Mouse (Mus musculus): ENCODE results near the gene Tmem208. TPM values are rescaled to one million over a fixed set of nuclear protein-coding genes. Genes with fewer than 3 reads are reported as not detected.

Gene Tmem208
- polyA plus RNA-seq, 1 experiment from 2014 or later: 88.6 TPM

DNA sequence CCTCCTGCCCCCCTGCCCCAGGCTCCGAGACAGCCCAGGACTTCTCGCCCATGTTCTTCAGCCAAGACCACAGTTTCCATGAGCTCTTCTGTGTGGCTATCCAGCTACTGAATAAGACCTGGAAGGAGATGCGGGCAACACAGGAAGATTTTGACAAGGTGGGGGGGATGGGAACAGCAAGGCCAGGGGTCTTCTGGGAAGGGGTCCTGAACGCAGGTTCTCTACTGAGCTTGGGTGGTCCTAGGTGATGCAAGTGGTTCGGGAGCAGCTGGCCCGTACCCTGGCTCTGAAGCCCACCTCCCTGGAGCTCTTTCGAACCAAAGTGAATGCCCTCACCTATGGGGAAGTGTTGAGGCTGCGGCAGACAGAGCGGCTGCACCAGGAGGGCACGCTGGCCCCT, 17.7 kb upstream of the Tmem208 start:
- H3K4me1 ChIP-seq (ENCODE audit: control insufficient read depth in 2 of 2, insufficient read depth in 2 of 2, low read length in 2 of 2): peaks cover 26 to 34% of the 10 kb centered on the region in 2 experiments
- no peak overlapping the region for H3K4me2 ChIP-seq (ENCODE audit: low read length)
- H3K4me3 ChIP-seq (ENCODE audit: control insufficient read depth in 1 of 2, insufficient read depth in 1 of 2, low read depth in 1 of 2, low read length in 2 of 2): no peak overlapping the region
- no peak overlapping the region for H3K9ac ChIP-seq (ENCODE audit: low read length)
- ATAC-seq (ENCODE audit: insufficient number of reproducible peaks, insufficient read depth, low FRiP score, low read depth): no peak
- no peaks in the 10 kb centered on the region for H3K27me3 ChIP-seq (ENCODE audit: control insufficient read depth, insufficient read depth, low read length)
- H3K27ac ChIP-seq (replicated peaks in 1 of 2; ENCODE audit: control insufficient read depth in 1 of 2, insufficient read depth in 1 of 2, low read depth in 2 of 2, low read length in 2 of 2): no peak overlapping the region
- 93% methylated on average over 10 of the region's 10 CpGs for WGBS
- peaks cover 69% of the 10 kb centered on the region for H3K36me3 ChIP-seq (ENCODE audit: control insufficient read depth, insufficient read depth, low read length)
- H3K9me3 ChIP-seq (ENCODE audit: control insufficient read depth, low read length): no peaks in the 10 kb centered on the region

DNA sequence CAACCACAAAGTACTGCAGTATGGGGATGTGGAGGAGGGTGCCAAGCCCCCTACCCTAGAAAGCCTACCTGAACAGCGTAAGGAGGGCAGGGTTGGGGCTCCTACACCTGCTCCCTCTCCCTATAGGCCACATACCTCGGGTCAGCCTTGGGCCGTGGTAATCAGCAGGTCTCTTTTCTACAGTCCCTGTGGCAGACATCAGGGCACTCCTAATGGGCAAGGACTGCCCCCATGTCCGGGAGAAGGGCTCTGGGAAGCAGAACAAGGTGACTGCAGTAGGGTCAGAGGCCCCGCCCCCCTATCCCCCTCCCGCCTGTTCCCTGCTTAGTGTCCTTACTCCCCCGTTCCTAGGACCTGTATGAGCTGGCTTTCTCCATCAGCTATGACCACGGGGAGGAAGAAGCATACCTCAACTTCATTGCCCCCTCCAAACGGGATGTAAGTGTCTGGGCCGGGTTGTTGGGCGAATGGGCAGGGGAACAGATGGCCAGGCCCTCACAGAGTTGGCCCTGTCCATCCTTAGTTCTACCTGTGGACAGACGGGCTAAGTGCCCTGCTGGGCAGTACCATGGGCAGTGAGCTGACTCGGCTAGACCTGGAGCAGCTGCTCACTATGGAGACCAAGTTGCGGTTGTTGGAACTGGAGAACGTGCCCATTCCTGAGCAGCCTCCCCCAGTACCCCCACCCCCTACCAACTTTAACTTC, 16.9 kb upstream of the Tmem208 start:
- no peaks in the 10 kb centered on the region for H3K27me3 ChIP-seq (ENCODE audit: control insufficient read depth, insufficient read depth, low read length)
- no peak overlapping the region for H3K27ac ChIP-seq (replicated peaks in 1 of 2; ENCODE audit: control insufficient read depth in 1 of 2, insufficient read depth in 1 of 2, low read depth in 2 of 2, low read length in 2 of 2)
- 80% methylated on average over 15 of the region's 15 CpGs for WGBS
- H3K4me1 ChIP-seq (ENCODE audit: control insufficient read depth in 2 of 2, insufficient read depth in 2 of 2, low read length in 2 of 2): peaks cover 26 to 34% of the 10 kb centered on the region in 2 experiments
- H3K9ac ChIP-seq (ENCODE audit: low read length): no peak overlapping the region
- peaks cover 74% of the 10 kb centered on the region for H3K36me3 ChIP-seq (ENCODE audit: control insufficient read depth, insufficient read depth, low read length)
- H3K4me3 ChIP-seq (ENCODE audit: control insufficient read depth in 1 of 2, insufficient read depth in 1 of 2, low read depth in 1 of 2, low read length in 2 of 2): no peak overlapping the region
- H3K9me3 ChIP-seq (ENCODE audit: control insufficient read depth, low read length): no peaks in the 10 kb centered on the region
- no peak for ATAC-seq (ENCODE audit: insufficient number of reproducible peaks, insufficient read depth, low FRiP score, low read depth)
- no peak overlapping the region for H3K4me2 ChIP-seq (ENCODE audit: low read length)

DNA sequence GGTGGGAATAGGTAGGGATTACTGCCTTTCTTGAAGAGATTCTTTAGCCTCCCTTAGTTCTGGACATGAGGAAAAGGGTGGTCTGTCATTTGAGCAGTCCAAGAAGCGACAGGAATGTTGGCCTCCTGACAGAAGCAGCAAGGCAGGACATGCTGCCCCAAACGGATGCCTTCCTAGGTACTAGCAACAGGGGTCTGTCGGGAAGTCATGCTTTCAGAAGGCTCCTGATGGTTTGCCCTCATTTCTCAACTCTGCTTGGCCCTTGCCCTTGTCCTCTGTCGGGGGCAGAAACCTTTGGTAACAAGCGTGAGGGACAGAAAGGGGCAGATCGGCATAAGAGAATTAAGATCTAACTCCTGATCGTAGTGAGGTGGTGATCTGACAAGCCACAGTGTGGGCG, 16.0 kb upstream of the Tmem208 start:
- H3K36me3 ChIP-seq (ENCODE audit: control insufficient read depth, insufficient read depth, low read length): peaks cover 75% of the 10 kb centered on the region

DNA sequence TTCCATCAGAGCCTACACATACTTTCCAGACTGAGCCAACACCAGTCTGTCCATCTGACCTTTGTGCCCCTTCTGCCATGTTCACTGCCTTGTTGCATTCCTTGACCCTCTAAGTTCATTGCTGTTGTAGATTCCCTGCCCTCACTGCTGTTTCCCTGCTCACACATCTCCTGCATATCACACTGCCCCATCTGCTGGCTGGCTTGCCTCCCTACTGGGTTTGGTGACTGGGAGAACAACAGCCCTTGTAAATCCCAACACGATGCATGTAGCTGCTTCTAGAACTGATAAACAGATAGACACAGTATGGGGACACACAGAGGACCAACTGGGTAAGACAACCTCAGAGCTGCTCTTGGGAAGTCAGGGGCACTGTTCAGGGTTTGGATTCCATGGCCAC, 14.4 kb upstream of the Tmem208 start:
- H3K27me3 ChIP-seq (ENCODE audit: control insufficient read depth, insufficient read depth, low read length): no peaks in the 10 kb centered on the region
- 71% methylated on average over 1 of the region's 1 CpGs for whole genome bisulfite sequencing
- no peak for ATAC-seq (ENCODE audit: insufficient number of reproducible peaks, insufficient read depth, low FRiP score, low read depth)
- no peak overlapping the region for H3K4me3 ChIP-seq (ENCODE audit: control insufficient read depth in 1 of 2, insufficient read depth in 1 of 2, low read depth in 1 of 2, low read length in 2 of 2)
- peaks cover 89% of the 10 kb centered on the region for H3K36me3 ChIP-seq (ENCODE audit: control insufficient read depth, insufficient read depth, low read length)
- H3K27ac ChIP-seq (replicated peaks in 1 of 2; ENCODE audit: control insufficient read depth in 1 of 2, insufficient read depth in 1 of 2, low read depth in 2 of 2, low read length in 2 of 2): no peak overlapping the region
- H3K9ac ChIP-seq (ENCODE audit: low read length): no peak overlapping the region
- peaks cover 18 to 26% of the 10 kb centered on the region in 2 experiments; a peak in 3 of 4 replicates for H3K4me1 ChIP-seq (ENCODE audit: control insufficient read depth in 2 of 2, insufficient read depth in 2 of 2, low read length in 2 of 2)
- no peaks in the 10 kb centered on the region for H3K9me3 ChIP-seq (ENCODE audit: control insufficient read depth, low read length)
- no peak overlapping the region for H3K4me2 ChIP-seq (ENCODE audit: low read length)

More for the DNA sequence above, 16.0 kb upstream of the Tmem208 start:
- Histone ChIP-seq H3K4me1 (ENCODE audit: control insufficient read depth in 2 of 2, insufficient read depth in 2 of 2, low read length in 2 of 2) (peaks cover 22 to 33% of the 10 kb centered on the region in 2 experiments), H3K9me3 (ENCODE audit: control insufficient read depth, low read length) (no peaks in the 10 kb centered on the region), H3K9ac (ENCODE audit: low read length) (no peak overlapping the region), H3K4me3 (ENCODE audit: control insufficient read depth in 1 of 2, insufficient read depth in 1 of 2, low read depth in 1 of 2, low read length in 2 of 2) (no peak overlapping the region), H3K27ac (replicated peaks in 1 of 2; ENCODE audit: control insufficient read depth in 1 of 2, insufficient read depth in 1 of 2, low read depth in 2 of 2, low read length in 2 of 2) (no peak overlapping the region), H3K4me2 (ENCODE audit: low read length) (no peak overlapping the region), H3K27me3 (ENCODE audit: control insufficient read depth, insufficient read depth, low read length) (no peaks in the 10 kb centered on the region)
- 82% methylated on average over 8 of the region's 8 CpGs for whole genome bisulfite sequencing
- ATAC-seq (ENCODE audit: insufficient number of reproducible peaks, insufficient read depth, low FRiP score, low read depth): no peak

DNA sequence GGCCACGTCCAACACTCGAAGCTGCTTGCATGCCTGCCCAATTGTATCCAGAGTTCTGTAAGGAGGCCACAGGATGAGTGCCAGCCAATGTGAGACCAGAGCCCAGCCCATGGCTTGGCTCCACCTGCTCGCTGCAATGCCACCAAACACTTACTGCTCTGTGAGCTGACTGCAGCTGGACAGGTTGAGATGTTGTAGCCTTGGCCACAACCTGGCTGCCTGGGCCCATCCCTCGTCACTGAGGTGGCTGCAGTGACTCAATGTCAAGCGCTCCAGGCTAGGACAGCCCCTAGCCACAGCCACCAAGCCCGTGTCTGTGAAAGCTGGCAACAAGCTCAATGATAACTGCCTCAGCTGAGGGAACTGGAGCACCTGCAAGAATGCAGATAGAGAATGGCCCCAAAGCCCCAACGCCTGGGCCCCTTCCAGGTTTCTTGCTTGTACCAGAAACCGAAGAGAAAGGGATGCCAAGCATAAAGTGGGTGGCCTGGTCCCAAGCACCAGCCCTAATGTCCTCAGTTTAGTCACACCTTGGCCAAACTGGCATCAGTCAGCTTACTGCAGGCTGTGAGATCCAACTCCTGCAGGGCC, 13.2 kb upstream of the Tmem208 start:
- H3K4me1 ChIP-seq (ENCODE audit: control insufficient read depth in 2 of 2, insufficient read depth in 2 of 2, low read length in 2 of 2): peaks cover 18 to 26% of the 10 kb centered on the region in 2 experiments; a peak in 3 of 4 replicates
- no peak for ATAC-seq (ENCODE audit: insufficient number of reproducible peaks, insufficient read depth, low FRiP score, low read depth)
- peak overlapping the region in 1 of 2 experiments; percentile 47; a peak in 1 of 4 replicates for H3K27ac ChIP-seq (replicated peaks in 1 of 2; ENCODE audit: control insufficient read depth in 1 of 2, insufficient read depth in 1 of 2, low read depth in 2 of 2, low read length in 2 of 2)

DNA sequence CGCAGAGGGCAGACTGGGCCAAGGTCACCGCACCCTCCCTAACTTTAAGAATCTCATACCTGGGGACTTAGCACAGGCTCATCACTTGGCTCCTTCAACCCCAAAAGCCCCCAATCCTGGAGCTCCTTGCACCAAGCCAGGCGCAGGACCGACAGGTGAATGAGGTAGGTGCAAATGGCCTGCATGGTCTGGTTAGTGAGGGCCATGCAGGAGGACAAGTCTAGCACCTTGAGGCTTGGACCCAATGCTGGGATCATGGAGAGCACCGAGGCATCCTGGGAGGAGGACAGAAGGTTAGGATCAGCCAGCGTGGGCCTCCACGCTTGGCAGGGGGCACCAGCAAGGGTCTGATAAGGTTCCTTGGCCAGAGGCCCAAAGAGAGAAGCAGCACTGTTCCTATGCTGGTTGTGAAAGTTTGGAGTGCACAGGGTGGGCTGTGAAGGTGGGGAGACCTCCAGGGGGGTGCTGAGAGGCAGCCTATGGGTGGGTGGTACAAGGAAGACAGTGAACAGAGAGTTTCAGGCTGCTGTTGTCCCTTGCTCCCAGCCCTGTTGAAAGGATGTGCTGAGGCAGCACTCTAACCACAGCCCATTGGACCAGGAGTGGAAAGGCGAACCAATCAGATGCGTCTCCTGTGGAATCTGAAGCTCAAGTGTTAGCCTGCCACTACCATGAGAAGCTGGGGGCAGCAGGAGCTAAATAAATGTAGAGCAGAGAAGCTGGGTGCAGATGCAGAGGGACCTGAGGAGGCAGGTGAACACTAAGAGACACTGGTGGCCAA, 12.3 kb upstream of the Tmem208 start:
- Histone ChIP-seq H3K27me3 (ENCODE audit: control insufficient read depth, insufficient read depth, low read length) (no peaks in the 10 kb centered on the region), H3K36me3 (ENCODE audit: control insufficient read depth, insufficient read depth, low read length) (peaks cover 87% of the 10 kb centered on the region), H3K4me1 (ENCODE audit: control insufficient read depth in 2 of 2, insufficient read depth in 2 of 2, low read length in 2 of 2) (peaks cover 18 to 32% of the 10 kb centered on the region in 2 experiments), H3K4me3 (ENCODE audit: control insufficient read depth in 1 of 2, insufficient read depth in 1 of 2, low read depth in 1 of 2, low read length in 2 of 2) (no peak overlapping the region), H3K9me3 (ENCODE audit: control insufficient read depth, low read length) (no peaks in the 10 kb centered on the region), H3K4me2 (ENCODE audit: low read length) (no peak overlapping the region), H3K9ac (ENCODE audit: low read length) (no peak overlapping the region), H3K27ac (replicated peaks in 1 of 2; ENCODE audit: control insufficient read depth in 1 of 2, insufficient read depth in 1 of 2, low read depth in 2 of 2, low read length in 2 of 2) (peak overlapping the region; percentile 28 to 47; a peak in 3 of 4 replicates)
- WGBS: 57% methylated on average over 9 of the region's 9 CpGs
- ATAC-seq (ENCODE audit: insufficient number of reproducible peaks, insufficient read depth, low FRiP score, low read depth): 0 out of 2 replicates have a peak, but pooled peaks have one; percentile 23

More for the DNA sequence above, 13.2 kb upstream of the Tmem208 start:
- WGBS: 78% methylated on average over 8 of the region's 8 CpGs
- Histone ChIP-seq H3K36me3 (ENCODE audit: control insufficient read depth, insufficient read depth, low read length) (peaks cover 87% of the 10 kb centered on the region), H3K4me2 (ENCODE audit: low read length) (no peak overlapping the region), H3K4me3 (ENCODE audit: control insufficient read depth in 1 of 2, insufficient read depth in 1 of 2, low read depth in 1 of 2, low read length in 2 of 2) (no peak overlapping the region), H3K9ac (ENCODE audit: low read length) (no peak overlapping the region), H3K27me3 (ENCODE audit: control insufficient read depth, insufficient read depth, low read length) (no peaks in the 10 kb centered on the region), H3K9me3 (ENCODE audit: control insufficient read depth, low read length) (no peaks in the 10 kb centered on the region)

DNA sequence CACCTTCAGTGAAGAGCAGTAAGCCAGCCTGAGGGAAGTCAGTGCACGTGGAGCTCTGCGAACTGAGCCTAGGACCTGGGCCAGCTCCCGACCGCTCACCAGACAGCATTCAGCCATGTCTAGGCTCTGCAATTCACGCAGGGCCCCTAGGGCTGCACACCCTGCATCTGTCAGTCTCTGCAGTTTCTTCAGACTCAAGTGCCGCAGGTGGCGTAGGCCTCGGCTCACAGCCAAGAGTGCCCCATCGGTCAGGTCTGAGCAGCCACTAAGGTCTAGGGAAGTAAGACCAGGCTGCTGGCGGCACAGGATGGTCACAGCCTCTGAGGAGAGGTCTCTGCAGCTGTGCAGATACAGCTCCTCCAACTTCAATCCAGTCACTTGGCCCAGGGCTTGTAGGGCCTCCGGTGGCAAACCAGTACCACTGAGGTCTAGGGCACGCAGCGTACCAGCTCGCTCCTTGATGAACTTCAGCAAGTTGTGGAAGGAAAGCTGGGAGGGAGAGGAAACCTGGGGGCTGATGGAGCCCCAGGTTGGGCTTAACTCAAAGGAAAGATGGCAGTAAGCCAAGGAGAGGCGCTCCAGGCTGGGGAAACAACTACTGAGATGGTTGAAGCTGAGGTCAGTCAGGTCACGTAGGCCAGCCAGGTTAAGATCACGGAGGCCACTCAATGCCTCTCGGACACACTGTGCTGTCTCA, 10.9 kb upstream of the Tmem208 start:
- WGBS: 74% methylated on average over 18 of the region's 18 CpGs
- no peak overlapping the region for H3K4me2 ChIP-seq (ENCODE audit: low read length)
- H3K36me3 ChIP-seq (ENCODE audit: control insufficient read depth, insufficient read depth, low read length): peaks cover 79% of the 10 kb centered on the region
- ATAC-seq (ENCODE audit: insufficient number of reproducible peaks, insufficient read depth, low FRiP score, low read depth): no peak
- H3K4me3 ChIP-seq (ENCODE audit: control insufficient read depth in 1 of 2, insufficient read depth in 1 of 2, low read depth in 1 of 2, low read length in 2 of 2): no peak overlapping the region
- no peaks in the 10 kb centered on the region for H3K9me3 ChIP-seq (ENCODE audit: control insufficient read depth, low read length)
- no peak overlapping the region for H3K27ac ChIP-seq (replicated peaks in 1 of 2; ENCODE audit: control insufficient read depth in 1 of 2, insufficient read depth in 1 of 2, low read depth in 2 of 2, low read length in 2 of 2)
- H3K4me1 ChIP-seq (ENCODE audit: control insufficient read depth in 2 of 2, insufficient read depth in 2 of 2, low read length in 2 of 2): peaks cover 18 to 32% of the 10 kb centered on the region in 2 experiments
- no peaks in the 10 kb centered on the region for H3K27me3 ChIP-seq (ENCODE audit: control insufficient read depth, insufficient read depth, low read length)
- H3K9ac ChIP-seq (ENCODE audit: low read length): no peak overlapping the region
